Mouse (Mus musculus) spleen, embryonic (tissue): ENCODE measurements around the gene 2700097O09Rik.
"Not testable (repeated sequence)": the region's sequence is repeated elsewhere in the genome, so short reads cannot be mapped to it uniquely, and the experiment has no call there.

Source experiments
- CTCF ChIA-PET: fragments of 350-600 bp; sonication (Branson Sonifier 250); formaldehyde crosslinking; loops from one replicate; lab custom pipeline; 2022; lab: Charles Lee

2700097O09Rik gene

DNA sequence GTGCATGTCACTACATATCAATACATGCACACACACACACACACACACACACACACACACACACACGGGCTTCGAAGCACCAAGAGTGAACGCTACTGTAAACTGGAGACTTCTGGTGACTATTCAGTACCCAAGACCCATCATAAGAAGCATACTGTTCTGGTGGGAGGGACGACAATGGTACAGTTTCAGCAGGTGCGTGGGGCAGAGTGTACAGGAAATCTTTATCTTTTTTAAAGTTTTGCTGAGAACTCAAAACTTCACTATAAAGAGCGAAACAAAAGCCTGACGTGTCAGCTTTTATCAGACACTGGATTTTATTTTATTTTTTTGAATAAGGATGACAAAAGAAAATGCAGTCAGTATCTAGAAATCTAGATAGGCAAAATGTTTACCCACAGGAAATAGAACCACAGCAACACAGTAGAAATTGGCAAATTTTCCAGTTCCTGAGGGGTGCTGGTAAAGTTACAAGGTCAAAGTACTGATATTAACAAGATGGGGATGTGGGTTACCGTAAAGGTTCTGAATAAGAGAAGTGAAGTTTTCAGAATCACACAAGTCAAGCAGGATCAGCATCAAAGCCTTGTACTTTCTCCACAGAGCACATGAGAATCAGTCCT lies 30.1 kb downstream of the 2700097O09Rik start:
- CTCF ChIA-PET, result interaction anchor here (0.6 kb wide), 1 partner anchor 41 kb away, joined by 3 read pairs; no protein-coding TSS in a partner anchor

DNA sequence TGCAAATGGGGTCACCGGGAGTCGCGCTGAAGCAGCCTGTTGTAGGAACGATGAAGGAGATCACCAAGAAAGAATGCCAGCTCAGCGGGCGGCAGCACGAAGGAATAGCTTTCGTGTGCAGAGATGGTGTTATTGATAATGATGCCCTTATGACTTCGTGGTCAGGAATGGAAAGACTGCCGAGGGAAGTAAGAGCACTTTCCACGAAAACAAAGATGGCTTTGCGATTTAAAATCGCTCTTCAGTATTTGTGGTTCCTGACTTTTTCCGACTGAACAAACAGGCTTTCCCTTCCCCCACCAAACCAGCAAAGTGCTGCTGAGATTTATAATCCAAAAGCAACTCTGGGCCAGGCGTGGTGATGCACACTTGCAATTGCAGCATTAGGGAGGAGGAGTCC lies 38.9 kb downstream of the 2700097O09Rik start:
- CTCF ChIA-PET, result no interaction called here

DNA sequence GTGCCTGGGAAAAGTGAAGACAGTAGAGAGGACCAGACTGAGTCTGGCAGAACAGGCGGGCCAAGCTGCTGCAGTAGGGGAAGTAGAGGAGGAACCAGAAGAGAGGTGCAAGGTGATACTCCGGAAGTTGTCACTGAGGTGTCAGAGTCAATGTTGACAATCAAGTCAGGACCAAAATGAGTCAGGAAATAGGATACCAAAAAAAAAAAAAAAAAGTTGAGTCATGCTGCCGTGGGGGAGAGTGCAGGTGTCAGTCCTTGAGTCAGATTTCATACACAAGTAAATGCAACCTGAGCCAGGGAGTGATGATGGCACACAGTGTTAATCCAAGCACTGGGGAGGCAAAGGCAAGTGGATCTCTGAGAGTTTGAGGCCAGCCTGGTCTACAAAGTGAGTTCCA lies 52.8 kb downstream of the 2700097O09Rik start:
- CTCF ChIA-PET, result interaction anchor here (0.9 kb wide), 1 partner anchor 11 kb away, joined by 3 read pairs; no protein-coding TSS in a partner anchor

DNA sequence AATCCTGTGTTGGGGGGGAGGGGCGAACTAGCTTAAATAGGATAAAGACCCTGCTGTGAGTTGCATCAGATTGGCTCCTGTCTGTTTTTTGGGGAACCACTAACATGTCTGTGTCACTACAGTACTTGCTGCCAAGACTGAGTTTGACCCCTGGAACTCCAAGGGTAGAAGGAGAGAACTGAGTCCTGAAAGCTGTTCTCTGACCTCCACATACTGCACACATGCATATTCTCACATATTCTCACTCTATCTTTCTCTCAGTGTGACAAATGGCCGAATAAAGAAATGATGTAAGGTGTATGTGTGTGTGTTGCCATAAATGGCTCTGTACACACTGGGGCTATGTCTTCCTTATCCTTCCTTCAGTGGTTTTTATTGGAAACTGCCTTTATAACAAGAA lies 56.6 kb downstream of the 2700097O09Rik start:
- CTCF ChIA-PET, result no interaction called here

DNA sequence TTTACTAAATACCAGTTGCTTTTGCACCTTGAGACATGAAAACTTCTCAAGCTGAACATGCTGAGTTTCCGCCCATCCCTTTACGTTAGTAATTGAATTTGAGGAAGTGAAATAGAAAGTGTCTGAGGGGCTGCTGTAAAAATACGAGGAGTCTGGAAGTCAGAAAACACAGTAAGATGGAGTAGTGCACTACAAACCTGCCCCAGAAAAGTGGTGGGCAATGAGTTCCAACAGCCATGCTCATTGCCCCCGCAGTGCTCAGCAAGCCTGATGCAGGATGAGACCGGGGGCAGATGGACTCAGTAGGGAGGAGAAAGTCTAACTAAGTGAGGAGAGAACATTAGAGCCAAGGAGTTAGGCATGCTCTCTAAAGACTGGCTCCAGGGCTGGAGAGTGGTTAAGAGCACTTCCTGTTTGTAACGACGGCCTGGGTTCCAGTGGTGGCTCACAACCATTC lies 60.5 kb downstream of the 2700097O09Rik start:
- CTCF ChIA-PET, result interaction anchor here (1.0 kb wide), 1 partner anchor 22 kb away, joined by 3 read pairs; no protein-coding TSS in a partner anchor

DNA sequence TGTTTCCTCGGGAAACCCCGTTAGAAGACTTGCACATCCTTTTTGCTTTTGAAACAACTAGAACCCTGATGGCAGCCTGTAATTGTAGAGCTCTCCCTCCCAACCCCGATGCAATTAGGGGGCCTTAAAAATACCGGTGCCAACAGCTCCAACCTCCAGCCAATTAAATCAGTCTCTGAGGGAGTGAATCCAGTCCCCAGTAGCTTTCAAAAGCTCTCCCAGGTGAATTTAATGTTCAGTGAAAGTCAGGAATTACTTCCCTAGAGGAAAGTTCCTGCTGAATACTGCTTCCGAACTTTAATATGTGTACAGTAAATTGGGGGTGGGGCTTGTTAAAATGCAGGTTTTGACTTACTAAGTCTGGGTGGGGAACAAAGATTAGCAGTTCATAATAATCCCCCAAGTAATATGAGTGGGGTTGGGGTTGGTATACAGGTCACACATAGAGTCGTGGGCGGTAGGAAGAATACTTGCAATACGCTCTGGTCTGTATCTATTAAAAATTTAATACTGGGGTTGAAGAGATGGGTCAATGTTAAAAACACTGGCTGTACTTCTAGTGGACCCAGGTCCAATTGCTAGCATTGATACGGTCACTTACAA lies 62.7 kb downstream of the 2700097O09Rik start:
- CTCF ChIA-PET, result interaction anchor here (0.6 to 1.1 kb wide), 2 partner anchors 8 to 19 kb away, joined by 3 to 5 read pairs; no protein-coding TSS in a partner anchor

DNA sequence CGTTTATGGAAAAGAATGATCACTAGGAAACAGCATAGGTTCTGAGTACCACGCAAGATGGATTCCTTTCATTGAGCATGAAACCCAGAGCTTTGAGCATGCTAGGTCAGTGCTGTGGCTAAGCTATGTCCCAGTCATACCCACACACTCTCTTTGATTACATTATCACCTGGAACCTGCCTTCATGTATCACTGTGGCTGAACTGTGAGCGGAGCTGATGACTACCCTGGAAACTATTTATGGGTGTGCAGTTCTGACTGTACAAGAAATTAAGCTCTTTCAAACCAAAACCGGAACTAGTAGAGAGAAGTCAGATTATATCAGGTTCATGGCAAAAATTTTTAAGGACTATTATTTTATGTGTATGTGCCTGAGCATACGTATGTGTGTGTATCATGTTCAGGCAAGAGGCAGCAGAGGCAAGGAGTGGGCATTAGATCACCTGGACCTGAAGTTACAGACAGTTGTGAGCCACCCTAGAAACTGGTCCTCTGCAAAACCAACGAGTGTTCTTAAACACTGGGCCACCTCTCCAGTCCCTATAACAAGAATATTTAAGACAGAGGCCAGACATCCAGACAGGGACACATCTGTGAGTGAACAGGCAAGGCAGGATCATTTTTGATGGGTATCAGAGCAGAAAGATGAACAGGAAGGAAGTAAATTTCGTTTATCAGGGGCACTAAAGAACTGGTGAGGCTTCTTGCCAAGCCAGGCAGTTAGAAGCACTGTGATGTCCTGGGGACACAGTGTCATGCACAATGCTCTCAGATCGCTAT lies 63.4 kb downstream of the 2700097O09Rik start:
- CTCF ChIA-PET, result interaction anchor here (1.2 kb wide), 1 partner anchor 11 kb away, joined by 3 read pairs; no protein-coding TSS in a partner anchor

DNA sequence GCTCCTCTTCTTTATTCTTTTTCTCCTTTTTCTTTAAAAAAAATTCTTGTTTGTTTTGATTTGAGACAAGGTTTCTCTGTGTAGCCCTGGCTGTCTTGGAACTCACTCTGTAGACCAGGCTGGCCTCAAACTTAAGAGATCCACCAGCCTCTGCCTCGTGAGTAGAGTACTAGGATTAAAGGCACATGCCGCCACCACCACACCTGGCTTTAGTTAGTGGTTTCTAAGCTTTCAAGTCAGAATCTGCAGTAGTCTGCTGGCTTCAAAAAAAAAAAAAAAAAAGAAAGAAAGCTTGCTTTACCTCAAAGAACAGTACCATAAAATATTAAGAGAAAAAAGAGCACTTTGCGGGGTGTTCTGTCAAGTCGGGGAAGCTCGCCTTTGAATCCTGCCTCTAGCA lies 64.5 kb downstream of the 2700097O09Rik start:
- CTCF ChIA-PET, result interaction anchor here (0.7 to 1.2 kb wide), 2 partner anchors 12 to 254 kb away, joined by 3 read pairs; no protein-coding TSS in a partner anchor

DNA sequence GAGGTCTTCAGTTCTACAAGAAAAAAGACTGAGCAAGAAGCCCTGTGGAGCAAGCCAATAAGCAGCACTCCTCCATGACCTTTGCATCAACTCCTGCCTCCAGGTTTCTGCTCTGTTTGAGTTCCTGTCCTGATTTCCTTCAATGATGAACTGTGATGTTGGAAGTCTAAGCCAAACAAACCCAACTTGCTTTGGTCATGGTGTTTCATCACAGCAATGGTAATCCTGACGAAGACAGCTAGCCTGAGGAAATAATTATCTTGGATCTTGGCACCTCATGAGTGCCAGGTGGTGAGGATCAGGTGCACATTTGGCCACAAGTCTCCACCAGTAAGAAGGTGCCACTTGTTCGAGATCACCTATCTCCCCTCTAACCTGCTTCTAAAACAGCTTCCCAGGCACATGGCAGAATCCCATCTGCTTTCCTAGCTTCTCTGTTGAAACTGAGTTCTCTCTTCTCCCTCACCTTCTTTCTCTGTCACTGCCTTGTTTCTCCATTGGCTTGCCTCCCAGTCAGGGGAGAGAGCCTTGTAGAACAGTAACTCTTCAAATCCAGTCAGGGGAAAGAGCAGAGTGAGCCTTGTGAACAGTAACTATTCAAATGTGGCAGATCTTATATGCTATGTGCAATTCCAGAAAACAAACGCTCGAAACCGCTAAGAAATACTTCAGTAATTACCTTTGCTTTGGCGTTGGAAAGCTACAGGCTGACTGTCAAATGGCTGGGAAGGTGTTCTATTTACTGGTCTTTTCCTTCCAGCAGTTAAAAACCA lies 66.1 kb downstream of the 2700097O09Rik start, which contains the start of gene Baz1a:
TSS of gene Baz1a (minus strand) at position 723 of the 773 bp plus-strand sequence.
- CTCF ChIA-PET, result no interaction called here

DNA sequence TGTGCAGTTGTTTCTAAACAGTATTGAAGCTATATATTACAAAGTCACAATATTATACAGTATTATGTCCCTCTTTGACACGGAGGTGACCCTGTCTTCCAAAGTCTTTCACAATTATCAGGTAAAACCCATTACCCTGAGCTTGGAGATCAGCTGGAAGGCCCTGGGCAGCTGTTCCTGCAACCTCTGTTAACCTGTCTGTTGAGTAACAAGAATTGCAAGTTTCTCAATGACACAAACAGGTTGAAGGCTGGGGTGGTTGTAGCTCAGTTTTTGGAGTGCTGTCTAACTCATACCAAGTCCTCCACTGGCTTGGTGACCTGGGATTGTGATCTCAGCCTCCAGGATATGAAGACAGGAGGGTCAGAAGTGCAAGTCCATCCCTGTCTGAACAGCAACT lies 66.9 kb downstream of the 2700097O09Rik start:
- CTCF ChIA-PET, result no interaction called here

DNA sequence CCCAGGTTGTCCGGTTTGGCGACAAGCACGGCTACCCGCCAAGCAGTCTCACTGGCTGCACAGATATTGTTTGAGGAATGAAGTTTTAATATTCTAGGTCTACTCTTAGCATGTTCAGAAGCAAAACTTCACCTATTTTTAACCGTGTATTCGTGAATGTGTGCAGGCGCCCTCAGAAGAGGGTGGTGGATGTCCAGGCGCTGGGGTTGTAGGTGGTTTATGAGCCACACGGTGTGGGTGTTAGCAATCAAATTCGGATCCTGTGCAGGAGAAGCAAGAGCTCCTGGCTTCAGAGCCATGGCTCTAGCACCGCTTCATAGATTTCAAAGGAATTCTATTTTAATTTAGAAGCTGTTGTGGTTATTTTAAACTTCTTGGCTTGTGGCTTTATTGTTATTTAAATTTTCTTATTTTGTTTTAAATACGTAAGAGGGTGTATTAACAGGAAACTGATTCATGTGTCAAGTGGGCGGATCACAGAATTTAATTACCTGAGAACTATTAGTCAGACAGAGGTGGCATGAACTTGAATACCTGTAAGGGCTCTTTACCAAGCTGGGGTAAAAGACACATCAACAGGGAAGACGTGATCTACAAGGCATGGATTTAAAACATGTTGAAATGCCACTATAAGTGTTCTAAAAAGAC lies 72.4 kb downstream of the 2700097O09Rik start:
- CTCF ChIA-PET, result no interaction called here

DNA sequence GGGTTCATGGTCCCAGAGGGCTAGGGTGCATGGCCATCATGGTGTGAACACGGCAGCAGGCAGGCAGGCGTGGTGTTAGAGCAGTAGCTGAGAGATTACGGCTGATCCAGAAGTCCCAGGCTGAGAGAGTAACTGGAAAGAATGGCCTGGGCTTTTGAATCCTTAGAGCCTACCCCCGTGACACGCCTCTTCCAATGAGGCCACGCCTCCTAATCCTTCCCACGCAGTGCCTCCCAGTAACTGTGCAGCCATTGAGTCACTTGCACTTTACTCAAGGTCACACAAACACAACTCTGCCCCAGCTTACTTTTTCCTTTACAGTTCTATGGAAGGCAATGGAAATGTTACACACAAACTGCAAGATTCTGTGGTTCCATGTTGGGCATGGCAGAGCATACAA lies 73.8 kb downstream of the 2700097O09Rik start:
- CTCF ChIA-PET, result no interaction called here

DNA sequence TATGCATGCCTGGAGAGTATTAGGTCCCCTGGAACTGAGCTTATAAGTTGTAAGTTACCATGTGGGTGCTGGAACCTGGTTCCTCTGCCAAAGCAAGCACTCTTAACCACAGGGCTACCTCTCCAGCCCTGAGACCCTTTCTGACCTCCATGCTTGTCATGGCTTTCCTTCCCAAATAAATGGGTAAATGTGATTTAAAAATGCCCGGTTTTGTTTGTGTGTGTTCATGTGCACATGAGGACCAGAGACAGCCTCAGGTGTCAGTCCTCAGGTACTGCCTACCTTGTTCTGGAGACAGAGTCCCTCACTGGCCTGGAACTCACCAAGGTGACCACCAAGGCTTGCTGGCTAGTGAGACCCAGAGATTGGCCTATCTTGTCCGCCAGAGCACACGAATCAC lies 75.5 kb downstream of the 2700097O09Rik start:
- CTCF ChIA-PET, result no interaction called here

DNA sequence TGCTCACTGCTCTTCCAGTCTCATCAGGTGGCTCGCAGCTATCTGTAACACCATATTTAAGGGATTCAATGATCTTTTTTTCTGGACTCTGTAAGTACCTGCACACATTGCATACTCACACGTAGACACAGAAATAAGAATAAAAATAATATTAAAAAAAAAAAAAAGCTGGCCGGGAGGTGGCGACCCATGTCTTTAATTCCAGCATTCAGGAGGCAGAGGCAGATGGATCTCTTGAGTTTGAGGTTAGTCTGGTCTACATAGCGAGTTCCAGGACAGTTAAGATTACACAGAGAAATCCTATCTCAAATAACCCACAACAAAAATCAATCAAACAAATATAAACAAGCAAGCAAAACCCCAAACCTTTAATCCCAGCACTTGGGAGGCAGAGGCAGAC lies 76.1 kb downstream of the 2700097O09Rik start:
- CTCF ChIA-PET, result interaction anchor here (0.5 kb wide), 1 partner anchor 23 kb away, joined by 5 read pairs; no protein-coding TSS in a partner anchor

DNA sequence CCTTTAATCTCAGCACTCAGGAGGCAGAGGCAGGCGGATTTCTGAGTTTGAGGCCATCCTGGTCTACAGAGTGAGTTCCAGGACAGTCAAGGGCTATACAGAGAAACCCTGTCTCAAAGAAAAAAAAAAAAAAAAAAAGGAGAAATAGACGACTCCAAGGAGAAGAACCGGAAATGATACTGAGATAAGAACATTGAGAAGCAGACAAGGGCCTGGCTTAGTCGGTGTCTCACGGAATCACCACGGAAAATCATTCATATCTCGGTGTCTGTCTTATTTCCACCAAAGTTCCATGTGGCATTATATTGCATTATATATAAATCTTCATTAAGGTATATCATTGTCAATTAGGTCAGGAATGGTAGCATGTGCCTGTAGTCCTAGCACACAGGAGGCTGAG lies 77.4 kb downstream of the 2700097O09Rik start:
- CTCF ChIA-PET, result not testable (repeated sequence)

DNA sequence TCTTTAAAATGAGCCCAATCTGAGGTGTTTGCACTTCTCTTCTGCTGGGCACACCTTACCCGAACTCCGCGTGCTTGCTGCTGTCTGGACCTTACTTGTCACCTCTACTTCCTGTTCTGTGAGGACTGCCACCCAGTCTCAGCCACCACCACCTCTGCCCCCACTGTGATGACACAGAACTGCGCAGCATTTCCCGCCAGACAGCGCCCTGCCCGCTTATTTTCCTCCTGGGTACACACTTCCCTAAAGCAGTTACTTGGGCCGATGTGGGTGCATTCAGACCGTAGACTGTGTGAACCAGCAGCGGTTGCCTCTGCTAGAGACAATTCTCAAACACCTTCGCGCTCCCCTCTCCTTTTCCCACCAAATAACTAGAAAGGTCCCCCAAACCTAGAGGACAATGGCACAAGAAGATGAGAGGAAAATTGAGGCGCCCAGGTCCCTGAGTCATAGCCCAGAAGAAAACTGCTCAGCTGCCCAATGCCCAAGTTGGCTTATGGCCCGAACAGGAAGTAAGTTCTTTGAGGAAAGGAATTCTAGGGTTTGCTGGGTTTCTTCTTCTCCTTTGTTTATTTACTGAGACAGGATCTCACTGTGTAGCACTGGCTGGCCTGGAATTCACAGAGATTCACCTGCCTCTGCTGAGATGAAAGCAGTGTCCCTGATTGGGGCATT lies 80.8 kb downstream of the 2700097O09Rik start:
- CTCF ChIA-PET, result interaction anchor here (1.0 to 1.5 kb wide), 3 partner anchors 13 to 19 kb away, joined by 3 read pairs; partner anchors contain the start of gene Gm20403

DNA sequence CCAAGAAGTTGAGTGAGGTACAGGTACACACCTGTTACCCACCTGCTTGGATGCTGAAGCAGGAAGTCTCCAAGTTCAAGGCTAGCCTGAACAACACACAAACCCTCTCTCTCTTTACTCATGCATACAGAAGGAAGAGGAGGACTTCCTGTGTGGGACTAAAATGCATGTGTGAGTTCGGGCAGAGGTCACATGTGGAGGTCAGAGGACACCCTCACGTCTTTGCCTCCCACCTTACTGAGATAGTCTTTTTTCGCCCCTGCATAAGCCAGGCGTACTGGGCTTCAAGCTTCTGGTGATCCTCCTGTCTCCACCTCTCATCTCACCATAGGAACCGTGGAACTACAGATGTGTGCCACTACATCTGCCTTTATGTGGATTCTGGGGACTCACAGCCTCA lies 81.5 kb downstream of the 2700097O09Rik start:
- CTCF ChIA-PET, result interaction anchor here (0.9 to 1.5 kb wide), 4 partner anchors 10 to 21 kb away, joined by 3 read pairs; partner anchors contain the start of gene Gm20403

DNA sequence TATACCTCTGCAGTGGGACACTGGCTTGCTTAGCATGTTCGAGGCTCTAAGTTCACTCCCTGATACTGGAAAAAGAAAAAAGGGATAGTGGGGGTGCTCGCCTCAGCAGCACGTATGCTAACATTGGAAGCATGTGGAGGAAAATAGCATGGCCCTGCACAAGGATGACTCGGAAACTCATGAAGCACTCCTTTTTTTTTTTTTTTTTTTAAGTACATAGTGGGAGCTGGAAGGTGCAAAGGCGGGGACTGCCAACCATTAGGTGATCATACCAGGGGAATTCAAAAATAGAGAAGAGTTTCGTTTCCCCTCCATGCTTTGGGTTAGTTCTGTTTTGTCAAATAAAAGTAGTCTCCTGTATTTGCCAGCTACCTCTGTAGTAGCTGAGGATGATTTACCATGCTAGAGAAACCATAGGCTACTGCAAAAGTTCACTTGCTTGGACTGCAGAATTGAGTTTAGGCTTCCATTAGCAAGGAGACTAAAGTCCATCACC lies 82.9 kb downstream of the 2700097O09Rik start:
- CTCF ChIA-PET, result interaction anchor here (0.5 to 1.1 kb wide), 4 partner anchors 22 to 39 kb away, joined by 3 read pairs; no protein-coding TSS in a partner anchor

DNA sequence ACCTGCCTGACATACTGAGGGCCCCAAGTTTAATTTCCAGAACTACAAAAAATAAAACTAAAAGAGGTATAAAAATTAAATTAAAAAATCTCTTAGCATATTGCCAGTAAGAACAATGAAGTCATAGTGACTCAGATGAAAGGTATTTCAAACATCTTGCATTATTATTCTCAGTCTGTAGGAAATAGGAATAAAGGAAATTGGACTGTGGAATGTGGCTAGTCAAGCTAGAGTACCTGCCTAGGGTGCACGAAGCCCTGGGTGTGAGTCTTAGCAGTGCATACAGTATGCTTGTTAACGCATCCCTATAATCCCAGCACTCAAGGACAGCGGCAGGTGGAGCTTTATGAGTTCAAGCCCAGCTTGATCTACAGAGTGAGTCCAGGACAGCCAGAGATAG lies 83.9 kb downstream of the 2700097O09Rik start:
- CTCF ChIA-PET, result no interaction called here
